Mouse (Mus musculus) G1E (cell line): ENCODE measurements around the gene Zfp628.

Experiments
- CTCF ChIP-seq: IDR thresholded peaks from 2 replicates; pipeline ENCODE4 v1.5.1; 2012; ENCODE audit warnings: low read depth, low read length, inconsistent platforms, mixed read lengths
- GATA1 ChIP-seq: IDR thresholded peaks from 2 replicates; pipeline ENCODE4 v1.6.1; 2012; ENCODE audit warnings: borderline replicate concordance, low read length, inconsistent platforms, mixed read lengths
- GATA2 ChIP-seq: IDR thresholded peaks from 2 replicates; pipeline ENCODE4 v1.6.1; 2012; ENCODE audit warnings: low read depth, low read length, inconsistent platforms, borderline replicate concordance
- POLR2AphosphoS5 ChIP-seq: IDR thresholded peaks from 2 replicates; pipeline ENCODE4 v1.6.1; 2012; ENCODE audit warnings: low read depth, low read length, inconsistent platforms; ENCODE audit not compliant: insufficient replicate concordance
- TAL1 ChIP-seq: conservative IDR thresholded peaks from 2 replicates; pipeline ENCODE4 v1.6.1; 2012; ENCODE audit warnings: low read depth, low read length, inconsistent platforms, mixed read lengths

DNA sequence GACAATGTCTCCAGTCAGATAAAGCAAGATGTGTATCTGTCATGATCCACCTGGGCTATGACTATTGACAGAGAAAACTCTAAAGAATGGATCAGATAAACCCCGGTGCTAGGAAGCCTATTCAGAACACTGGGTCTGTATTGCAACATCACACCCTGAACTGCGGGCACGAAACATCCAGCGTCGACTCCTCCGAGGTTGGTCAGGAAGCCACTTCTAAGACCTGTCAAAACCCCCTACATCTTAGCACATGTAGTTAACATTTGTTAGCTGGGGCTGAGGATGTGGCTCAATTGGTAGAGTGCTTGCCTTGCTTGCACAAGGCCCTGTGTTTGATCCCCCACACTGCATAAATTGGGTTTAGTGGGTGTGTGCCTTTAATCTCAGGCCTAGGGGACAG is 33.4 kb downstream of the Zfp628 start:
- TF ChIP-seq CTCF (no peak), GATA1 (no peak), TAL1 (no peak), GATA2 (no peak), POLR2AphosphoS5 (no peak)
